Mouse (Mus musculus): ENCODE data around the gene Kcnj9. TPM values are rescaled to one million over a fixed set of nuclear protein-coding genes. Genes with fewer than 3 reads are reported as not detected.

The Kcnj9 gene
- total and polyA plus RNA-seq, 3 experiments: not detected

- H3K4me1 ChIP-seq (ENCODE audit: insufficient read depth, low read depth, low read length): peaks cover 60% of the 10 kb centered on the region
- no peaks in the 10 kb centered on the region for H3K9me3 ChIP-seq (replicated peaks)
- H3K36me3 ChIP-seq (replicated peaks): no peaks in the 10 kb centered on the region
- H3K27me3 ChIP-seq (ENCODE audit: insufficient read depth, low read length): peaks cover 6% of the 10 kb centered on the region
- H3K4me3 ChIP-seq (ENCODE audit: low read depth, low read length): no peak overlapping the region
- ATAC-seq (ENCODE audit: extremely low read depth, insufficient number of reproducible peaks, low FRiP score, poor library complexity, severe bottlenecking): no peak
- no peak for TF ChIP-seq POLR2AphosphoS5 (IDR thresholded peaks at IDR 0.05; ENCODE audit: insufficient replicate concordance, low read depth, low read length)
- TF ChIP-seq CTCF (IDR thresholded peaks at IDR 0.05; ENCODE audit: low read depth, low read length): no peak
- TF ChIP-seq TAL1 (conservative IDR thresholded peaks at IDR 0.05; ENCODE audit: low read depth, low read length): no peak
- no peak for TF ChIP-seq GATA1 (IDR thresholded peaks at IDR 0.05; ENCODE audit: borderline replicate concordance, low read length)
- no peak for TF ChIP-seq GATA2 (IDR thresholded peaks at IDR 0.05; ENCODE audit: borderline replicate concordance, low read depth, low read length)
- DNase-seq (ENCODE audit: low spot score): no peak
Observed at GRCm38 (mm10) chr1:172307936-172308335, 21.2 kb downstream of the Kcnj9 start.

- TF ChIP-seq GATA1 (IDR thresholded peaks at IDR 0.05; ENCODE audit: borderline replicate concordance, low read length) (no peak), POLR2AphosphoS5 (IDR thresholded peaks at IDR 0.05; ENCODE audit: insufficient replicate concordance, low read depth, low read length) (no peak), CTCF (IDR thresholded peaks at IDR 0.05; ENCODE audit: low read depth, low read length) (no peak), TAL1 (conservative IDR thresholded peaks at IDR 0.05; ENCODE audit: low read depth, low read length) (no peak), GATA2 (IDR thresholded peaks at IDR 0.05; ENCODE audit: borderline replicate concordance, low read depth, low read length) (no peak)
- no peaks in the 10 kb centered on the region for H3K9me3 ChIP-seq (replicated peaks)
- H3K4me1 ChIP-seq (ENCODE audit: insufficient read depth, low read depth, low read length): peaks cover 54% of the 10 kb centered on the region
- DNase-seq (ENCODE audit: low spot score): no peak
- no peak for ATAC-seq (ENCODE audit: extremely low read depth, insufficient number of reproducible peaks, low FRiP score, poor library complexity, severe bottlenecking)
- H3K36me3 ChIP-seq (replicated peaks): no peaks in the 10 kb centered on the region
- H3K27me3 ChIP-seq (ENCODE audit: insufficient read depth, low read length): peaks cover 13% of the 10 kb centered on the region
- H3K4me3 ChIP-seq (ENCODE audit: low read depth, low read length): no peak overlapping the region
Observed at GRCm38 (mm10) chr1:172306885-172307284, 22.2 kb downstream of the Kcnj9 start.

- no peak for TF ChIP-seq POLR2AphosphoS5 (IDR thresholded peaks at IDR 0.05; ENCODE audit: insufficient replicate concordance, low read depth, low read length)
- TF ChIP-seq TAL1 (conservative IDR thresholded peaks at IDR 0.05; ENCODE audit: low read depth, low read length): no peak
- ATAC-seq (ENCODE audit: extremely low read depth, insufficient number of reproducible peaks, low FRiP score, poor library complexity, severe bottlenecking) (peak; percentile 2; the same call in 1 of the 2 replicates), DNase-seq (ENCODE audit: low spot score) (no peak)
- Histone ChIP-seq H3K9me3 (replicated peaks) (no peaks in the 10 kb centered on the region), H3K4me3 (ENCODE audit: low read depth, low read length) (no peak overlapping the region), H3K4me1 (ENCODE audit: insufficient read depth, low read depth, low read length) (peaks cover 47% of the 10 kb centered on the region), H3K36me3 (replicated peaks) (no peaks in the 10 kb centered on the region), H3K27me3 (ENCODE audit: insufficient read depth, low read length) (peaks cover 13% of the 10 kb centered on the region)
Observed at GRCm38 (mm10) chr1:172306196-172306595, 22.9 kb downstream of the Kcnj9 start.

- peaks cover 13% of the 10 kb centered on the region for H3K27me3 ChIP-seq (ENCODE audit: insufficient read depth, low read length)
- H3K9me3 ChIP-seq (replicated peaks): no peaks in the 10 kb centered on the region
- DNase-seq (ENCODE audit: low spot score): no peak
- no peak overlapping the region for H3K4me3 ChIP-seq (ENCODE audit: low read depth, low read length)
- H3K4me1 ChIP-seq (ENCODE audit: insufficient read depth, low read depth, low read length): peaks cover 42% of the 10 kb centered on the region
- no peak for ATAC-seq (ENCODE audit: extremely low read depth, insufficient number of reproducible peaks, low FRiP score, poor library complexity, severe bottlenecking)
- TF ChIP-seq POLR2AphosphoS5 (IDR thresholded peaks at IDR 0.05; ENCODE audit: insufficient replicate concordance, low read depth, low read length) (no peak), GATA2 (IDR thresholded peaks at IDR 0.05; ENCODE audit: borderline replicate concordance, low read depth, low read length) (no peak), GATA1 (IDR thresholded peaks at IDR 0.05; ENCODE audit: borderline replicate concordance, low read length) (no peak)
- H3K36me3 ChIP-seq (replicated peaks): no peaks in the 10 kb centered on the region
Observed at GRCm38 (mm10) chr1:172305635-172306034, 23.5 kb downstream of the Kcnj9 start.

- no peak overlapping the region for H3K4me3 ChIP-seq (ENCODE audit: low read depth, low read length)
- no peaks in the 10 kb centered on the region for H3K9me3 ChIP-seq (replicated peaks)
- H3K27me3 ChIP-seq (ENCODE audit: insufficient read depth, low read length): peaks cover 16% of the 10 kb centered on the region
- TF ChIP-seq GATA1 (IDR thresholded peaks at IDR 0.05; ENCODE audit: borderline replicate concordance, low read length) (no peak), GATA2 (IDR thresholded peaks at IDR 0.05; ENCODE audit: borderline replicate concordance, low read depth, low read length) (no peak), TAL1 (conservative IDR thresholded peaks at IDR 0.05; ENCODE audit: low read depth, low read length) (no peak), POLR2AphosphoS5 (IDR thresholded peaks at IDR 0.05; ENCODE audit: insufficient replicate concordance, low read depth, low read length) (no peak), CTCF (IDR thresholded peaks at IDR 0.05; ENCODE audit: low read depth, low read length) (no peak)
- H3K4me1 ChIP-seq (ENCODE audit: insufficient read depth, low read depth, low read length): peaks cover 39% of the 10 kb centered on the region
- ATAC-seq (ENCODE audit: extremely low read depth, insufficient number of reproducible peaks, low FRiP score, poor library complexity, severe bottlenecking): no peak
- H3K36me3 ChIP-seq (replicated peaks): no peaks in the 10 kb centered on the region
- DNase-seq (ENCODE audit: low spot score): no peak
Observed at GRCm38 (mm10) chr1:172305153-172305552, 24.0 kb downstream of the Kcnj9 start.

- H3K36me3 ChIP-seq (replicated peaks): no peaks in the 10 kb centered on the region
- H3K27me3 ChIP-seq (ENCODE audit: insufficient read depth, low read length): peaks cover 23% of the 10 kb centered on the region
- H3K4me3 ChIP-seq (ENCODE audit: low read depth, low read length): no peak overlapping the region; the same call in 1 of the 2 replicates
- no peaks in the 10 kb centered on the region for H3K9me3 ChIP-seq (replicated peaks)
- ATAC-seq (ENCODE audit: extremely low read depth, insufficient number of reproducible peaks, low FRiP score, poor library complexity, severe bottlenecking) (0 out of 2 replicates have a peak, but pooled peaks have one; percentile 41), DNase-seq (ENCODE audit: low spot score) (peak; percentile 14)
- TF ChIP-seq POLR2AphosphoS5 (IDR thresholded peaks at IDR 0.05; ENCODE audit: insufficient replicate concordance, low read depth, low read length): no peak
- TF ChIP-seq TAL1 (conservative IDR thresholded peaks at IDR 0.05; ENCODE audit: low read depth, low read length): no peak
- TF ChIP-seq GATA1 (IDR thresholded peaks at IDR 0.05; ENCODE audit: borderline replicate concordance, low read length): no peak
- TF ChIP-seq GATA2 (IDR thresholded peaks at IDR 0.05; ENCODE audit: borderline replicate concordance, low read depth, low read length): no peak
- TF ChIP-seq CTCF (IDR thresholded peaks at IDR 0.05; ENCODE audit: low read depth, low read length): no peak
- peaks cover 33% of the 10 kb centered on the region for H3K4me1 ChIP-seq (ENCODE audit: insufficient read depth, low read depth, low read length)
Observed at GRCm38 (mm10) chr1:172304443-172304842, 24.7 kb downstream of the Kcnj9 start.

GRCm38 (mm10) chr1:172302851-172303250 is 26.3 kb downstream of the Kcnj9 start:
- Histone ChIP-seq H3K27me3 (ENCODE audit: insufficient read depth, low read length) (peaks cover 29% of the 10 kb centered on the region), H3K4me1 (ENCODE audit: insufficient read depth, low read depth, low read length) (peaks cover 28% of the 10 kb centered on the region), H3K36me3 (replicated peaks) (no peaks in the 10 kb centered on the region)

More at GRCm38 (mm10) chr1:172302851-172303250, 26.3 kb downstream of the Kcnj9 start:
- Histone ChIP-seq H3K9me3 (replicated peaks) (no peaks in the 10 kb centered on the region), H3K4me3 (ENCODE audit: low read depth, low read length) (no peak overlapping the region)
- no peak for TF ChIP-seq POLR2AphosphoS5 (IDR thresholded peaks at IDR 0.05; ENCODE audit: insufficient replicate concordance, low read depth, low read length)
- TF ChIP-seq GATA2 (IDR thresholded peaks at IDR 0.05; ENCODE audit: borderline replicate concordance, low read depth, low read length): no peak
- no peak for TF ChIP-seq CTCF (IDR thresholded peaks at IDR 0.05; ENCODE audit: low read depth, low read length)
- DNase-seq (ENCODE audit: low spot score) (no peak), ATAC-seq (ENCODE audit: extremely low read depth, insufficient number of reproducible peaks, low FRiP score, poor library complexity, severe bottlenecking) (no peak)

All from G1E (cell line).